Mouse (Mus musculus): ENCODE data around the gene Sh3glb2.

Sh3glb2 gene

GRCm38 (mm10) chr2:30336174-30336915 lies 22.8 kb downstream of the Sh3glb2 start:
- no peak for DNase-seq

DNA sequence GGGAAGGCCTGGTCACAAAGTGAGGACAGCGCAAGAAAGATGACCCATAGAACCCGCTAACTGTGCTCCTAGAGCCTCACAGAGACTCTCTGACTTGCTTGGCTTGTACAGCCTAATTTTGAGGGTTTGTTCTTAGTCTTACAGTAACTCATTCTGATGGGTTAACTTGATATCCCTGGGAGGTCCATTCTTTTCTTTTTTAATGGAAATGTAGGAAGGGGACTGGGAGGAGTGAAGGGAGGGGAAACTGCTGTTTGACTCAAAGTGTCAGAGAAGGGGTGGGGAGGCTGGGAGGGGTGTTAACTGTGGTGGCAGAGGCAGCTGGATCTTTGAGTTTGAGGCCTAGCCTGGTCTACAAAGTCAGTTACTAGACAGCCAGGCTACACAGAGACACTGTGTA lies 23.8 kb downstream of the Sh3glb2 start:
- no peak for DNase-seq

GRCm38 (mm10) chr2:30328791-30329190 lies 30.3 kb downstream of the Sh3glb2 start:
- no peak for DNase-seq

DNA sequence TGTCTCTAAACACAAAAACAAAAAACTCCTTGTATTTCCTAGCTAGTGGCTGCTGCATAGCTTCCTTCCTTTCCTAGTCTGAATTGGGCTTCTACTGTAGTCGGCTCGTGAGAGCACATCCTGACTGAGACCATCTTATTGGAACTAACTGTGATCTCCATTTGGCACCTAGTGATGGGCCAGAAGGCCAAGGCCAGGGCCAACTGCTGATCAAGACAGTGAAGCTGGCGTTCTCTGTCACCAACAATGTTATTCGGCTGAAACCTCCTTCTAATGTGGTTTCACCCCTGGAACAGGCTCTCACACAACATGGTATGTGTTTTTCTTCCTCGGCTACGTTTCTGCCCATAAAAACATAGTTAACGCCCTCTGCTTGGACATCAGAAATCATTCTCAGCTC lies 31.9 kb downstream of the Sh3glb2 start:
- no peak for DNase-seq

- DNase-seq, result no peak
Measured at GRCm38 (mm10) chr2:30325296-30325695, 33.8 kb downstream of the Sh3glb2 start.

DNA sequence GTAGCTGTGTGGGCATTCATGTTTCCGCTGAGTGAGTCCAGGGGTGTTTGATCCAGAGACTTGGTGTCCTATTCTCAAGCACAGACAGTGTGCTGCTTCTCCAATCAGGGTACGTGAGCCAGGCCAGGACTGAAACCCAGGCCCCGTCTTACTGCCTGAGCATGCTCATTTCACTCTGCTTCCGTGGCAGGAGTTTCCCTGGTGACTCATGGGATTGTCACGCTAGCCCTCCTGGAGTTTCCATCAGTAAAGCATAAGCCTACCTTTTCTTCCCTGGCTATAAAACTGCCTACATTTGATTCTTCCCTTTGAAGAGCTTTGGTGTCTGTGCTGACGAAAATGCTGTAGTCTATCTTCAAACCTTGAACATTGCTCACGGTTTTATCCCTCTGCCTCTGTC lies 36.0 kb downstream of the Sh3glb2 start:
- DNase-seq, result no peak

DNA sequence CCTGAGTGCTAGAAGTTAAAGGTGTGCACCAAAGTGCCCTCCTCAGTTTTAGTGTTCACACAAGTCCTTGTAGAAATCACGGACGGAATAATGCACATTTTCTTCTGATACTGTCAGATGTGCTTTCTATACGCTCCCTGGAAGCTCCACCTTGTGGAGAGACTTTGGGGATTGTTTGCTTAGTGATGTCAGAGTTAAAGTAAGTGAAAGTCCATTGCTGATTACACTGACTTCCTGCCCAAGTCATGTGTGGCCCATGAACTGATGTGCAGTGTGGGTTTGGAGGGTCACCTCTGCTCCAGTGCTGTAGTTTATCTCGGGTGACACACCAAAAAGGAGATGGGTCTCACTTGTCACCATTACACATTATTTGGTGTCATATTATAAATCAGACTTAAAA lies 39.9 kb downstream of the Sh3glb2 start:
- no peak for DNase-seq

- DNase-seq, result no peak
Measured at GRCm38 (mm10) chr2:30316955-30317354, 42.2 kb downstream of the Sh3glb2 start.

DNA sequence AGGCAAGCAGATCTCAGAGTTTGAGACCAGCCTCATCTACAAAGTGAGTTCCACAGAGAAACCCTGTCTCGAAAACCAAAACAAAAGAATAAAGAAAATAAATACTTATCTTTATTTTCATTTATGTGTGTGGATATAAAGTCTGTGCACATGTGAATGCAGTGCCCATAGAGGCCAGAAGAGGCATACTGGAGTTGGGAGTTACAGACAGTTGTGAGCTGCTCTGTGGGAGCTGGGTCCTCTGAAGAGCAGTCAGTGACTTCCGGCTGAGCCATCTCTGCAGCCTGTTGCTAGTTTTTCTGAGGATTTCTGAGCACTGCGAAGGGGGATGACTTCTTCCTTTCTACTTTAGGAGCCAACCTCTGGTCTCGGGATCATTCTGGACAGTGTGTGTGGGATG lies 43.0 kb downstream of the Sh3glb2 start:
- DNase-seq, result no peak

- no peak for DNase-seq
Measured at GRCm38 (mm10) chr2:30311481-30311880, 47.7 kb downstream of the Sh3glb2 start.

DNA sequence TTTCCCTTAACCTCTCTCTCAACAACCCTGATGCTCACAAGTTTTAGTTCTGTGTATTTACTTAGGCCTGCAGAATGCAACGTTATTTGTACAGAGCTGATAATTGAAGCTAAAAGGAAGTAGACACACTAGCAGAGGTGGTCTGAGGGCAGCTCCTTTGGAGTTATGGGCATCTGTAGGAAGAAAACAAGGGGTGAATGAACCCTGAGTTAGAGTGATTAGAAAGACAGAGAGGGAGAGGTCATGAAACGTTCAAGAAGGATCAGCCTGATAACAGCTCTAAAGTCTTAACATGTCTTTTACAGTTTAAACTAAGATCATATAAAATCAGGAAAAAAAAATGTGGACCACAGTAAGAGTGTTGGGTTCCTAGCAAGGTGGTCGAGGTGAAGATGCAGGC lies 49.8 kb downstream of the Sh3glb2 start:
- no peak for DNase-seq

DNA sequence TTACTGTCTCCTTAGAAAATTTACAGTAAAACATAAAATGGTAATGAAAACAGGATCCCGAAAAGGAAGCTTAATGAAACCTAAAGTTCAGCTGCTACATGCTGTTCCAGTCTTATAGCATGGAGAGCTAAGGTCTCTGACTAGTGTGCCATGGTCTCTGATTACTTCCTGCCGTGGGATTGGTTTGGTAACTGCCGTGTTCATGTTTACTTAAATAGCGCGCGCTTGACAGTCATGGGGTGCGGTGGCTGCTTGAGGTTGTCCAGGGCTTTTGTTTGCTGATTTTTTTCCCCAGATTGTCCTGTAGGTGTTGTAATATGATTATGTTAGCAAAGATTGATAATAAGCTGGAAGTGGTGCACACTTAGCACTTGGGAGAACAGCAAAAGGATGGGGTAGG lies 53.0 kb downstream of the Sh3glb2 start:
- no peak for DNase-seq

- DNase-seq, result no peak
Measured at GRCm38 (mm10) chr2:30299966-30300365, 59.2 kb downstream of the Sh3glb2 start.

- DNase-seq, result no peak
Measured at GRCm38 (mm10) chr2:30299525-30299924, 59.6 kb downstream of the Sh3glb2 start.

Measured in cerebellum, adult 11 months (tissue).